Mouse (Mus musculus): ENCODE data around the gene Acads.

Acads gene

DNA sequence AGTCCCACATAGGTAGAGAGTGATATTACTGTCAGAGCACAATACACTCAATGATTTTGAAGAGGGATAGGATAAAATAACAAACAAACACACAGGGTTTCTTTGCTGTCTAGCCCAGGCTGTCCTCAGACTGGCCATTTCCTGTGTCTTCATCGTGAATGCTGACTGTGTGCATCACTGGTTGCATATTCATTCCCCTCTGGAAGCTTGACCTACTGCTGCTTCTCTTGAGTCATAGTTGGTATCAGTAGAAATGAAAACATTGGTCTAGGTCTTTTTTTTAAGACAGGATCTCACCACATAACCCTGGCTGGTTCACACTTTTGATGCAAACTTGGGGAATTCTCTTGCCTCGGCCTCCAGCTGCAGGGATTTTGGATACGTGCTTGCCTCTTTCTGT lies 49.5 kb downstream of the Acads start:
- no peak for DNase-seq

DNA sequence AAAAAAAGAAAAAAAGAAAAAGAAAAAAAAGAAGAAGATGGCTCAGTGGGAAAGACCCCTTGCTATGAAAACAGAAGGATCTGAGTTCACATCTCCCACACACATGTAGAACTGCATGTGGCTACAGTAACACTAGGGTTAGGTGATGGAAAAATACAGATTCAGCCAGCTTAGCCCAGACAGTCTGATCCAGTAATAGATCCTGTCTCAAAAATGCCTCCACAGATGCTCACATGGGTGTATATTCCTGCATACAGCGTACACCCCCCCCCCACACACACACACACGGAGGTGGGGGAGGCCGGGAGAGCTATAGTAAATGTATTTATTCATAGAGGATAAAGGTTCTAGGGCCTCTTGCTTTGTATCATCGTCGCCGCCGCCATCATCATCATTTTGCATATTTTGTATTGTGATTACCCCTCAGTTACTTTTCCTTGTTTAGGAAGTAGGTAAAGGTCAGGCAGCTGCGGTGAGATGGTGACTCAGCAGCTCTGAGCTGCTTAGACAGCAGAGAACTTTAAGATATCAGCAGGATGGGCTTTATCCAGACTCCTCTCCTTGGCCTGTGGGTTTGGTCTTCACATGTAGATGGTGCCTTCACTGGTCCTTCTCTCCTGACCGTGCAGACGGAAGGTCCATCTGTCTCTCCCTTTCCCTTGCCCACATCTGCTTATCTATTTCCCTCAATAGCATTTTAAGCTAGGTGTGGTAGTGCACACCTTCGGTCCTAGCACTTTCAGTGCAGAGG lies 50.3 kb downstream of the Acads start:
- no peak for DNase-seq

DNA sequence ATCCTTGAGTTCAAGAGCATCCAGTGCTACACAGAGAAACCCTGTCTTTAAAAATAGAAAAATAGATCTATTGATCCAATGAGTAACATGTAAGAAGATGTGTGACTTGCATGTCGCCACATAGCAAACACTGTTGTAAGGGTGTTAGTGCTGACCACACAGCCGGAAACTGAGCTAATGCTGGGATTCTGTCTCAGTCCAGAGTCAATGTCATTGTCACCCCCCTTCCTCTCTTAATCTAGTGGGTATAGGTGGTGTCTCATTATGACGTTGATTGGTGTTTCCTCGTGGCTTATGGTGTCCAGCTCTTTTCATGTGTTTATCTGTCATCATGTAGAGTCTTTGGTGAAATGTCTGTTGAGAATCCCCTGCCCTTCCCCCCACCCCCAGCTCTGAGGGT lies 52.9 kb downstream of the Acads start:
- DNase-seq: no peak

DNA sequence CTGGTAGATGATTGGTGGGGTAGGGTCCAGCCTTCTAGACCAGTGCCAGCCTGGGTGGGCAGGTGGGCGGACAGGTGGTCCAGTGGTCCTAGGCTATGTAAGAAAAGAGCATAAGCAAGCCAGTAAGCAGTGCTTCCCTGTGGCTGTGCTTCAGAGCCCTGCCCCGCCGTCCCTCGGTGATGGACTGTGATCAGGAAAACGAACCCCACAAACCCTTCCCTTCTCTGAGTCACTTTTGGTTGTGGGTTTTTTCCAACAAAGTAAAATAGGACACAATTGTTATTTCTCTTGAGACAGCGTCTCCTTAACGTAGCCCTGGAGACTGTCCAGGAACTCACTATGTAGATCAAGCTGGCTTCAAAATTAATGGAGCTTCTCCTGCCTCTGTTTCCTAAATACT lies 55.8 kb downstream of the Acads start:
- DNase-seq: no peak

DNA sequence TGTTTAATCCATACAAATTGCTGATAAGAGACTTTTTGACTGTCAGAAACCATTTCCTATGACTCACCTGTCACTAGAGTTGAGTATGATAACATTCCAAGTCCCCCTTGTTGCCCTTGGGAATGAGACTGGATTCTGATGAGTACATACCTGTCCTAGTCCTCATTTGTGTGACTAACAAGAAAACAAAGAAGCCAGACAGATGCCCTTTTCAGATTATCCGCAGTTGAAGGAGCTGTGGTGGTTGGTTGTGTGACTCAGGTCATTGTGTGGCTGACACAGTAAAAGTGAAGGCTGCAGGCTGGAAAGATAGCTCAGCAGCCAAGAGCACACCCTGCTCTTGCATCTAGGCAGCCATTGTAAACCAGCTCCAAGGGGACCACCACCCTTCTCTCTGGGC lies 56.6 kb downstream of the Acads start:
- no peak for DNase-seq

DNA sequence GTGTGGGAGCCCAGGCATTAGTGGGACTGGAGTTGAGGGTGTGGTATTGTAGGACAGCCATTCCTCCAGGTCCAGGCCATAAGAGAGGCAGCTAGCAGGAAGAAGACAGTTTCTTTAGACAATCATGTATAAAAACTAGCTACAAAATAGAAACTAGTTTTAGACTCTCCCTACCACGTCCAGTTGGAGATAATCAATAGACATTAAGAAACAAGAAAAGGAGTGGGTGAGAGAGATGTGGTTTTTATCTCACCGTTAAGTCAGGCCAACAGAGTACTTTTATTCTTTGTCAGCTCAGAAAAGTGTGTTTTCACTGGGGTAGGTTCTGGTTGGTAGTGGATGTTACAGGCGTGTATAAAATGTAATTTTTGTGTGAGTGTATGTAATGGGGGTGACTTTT lies 58.2 kb downstream of the Acads start:
- no peak for DNase-seq

All from lung, postnatal 10 days (tissue).